Mouse (Mus musculus): ENCODE measurements around the gene Zbtb8b.
"Not testable (repeated sequence)": the region's sequence is repeated elsewhere in the genome, so short reads cannot be mapped to it uniquely, and the experiment has no call there.

Zbtb8b gene

GRCm38 (mm10) chr4:129415892-129416291 lies 24.8 kb downstream of the Zbtb8b start:
- no peak for DNase-seq

- DNase-seq = no peak
Measured at GRCm38 (mm10) chr4:129410991-129411390, 29.7 kb downstream of the Zbtb8b start.

- DNase-seq = not testable (repeated sequence)
Measured at GRCm38 (mm10) chr4:129410532-129410931, 30.1 kb downstream of the Zbtb8b start.

GRCm38 (mm10) chr4:129406447-129406846 lies 34.2 kb downstream of the Zbtb8b start:
- peak; percentile 18 for DNase-seq

- DNase-seq = no peak
Measured at GRCm38 (mm10) chr4:129399813-129400212, 40.8 kb downstream of the Zbtb8b start.

GRCm38 (mm10) chr4:129396960-129397359 lies 43.7 kb downstream of the Zbtb8b start:
- DNase-seq = no peak

- DNase-seq = no peak
Measured at GRCm38 (mm10) chr4:129394089-129394870, 46.4 kb downstream of the Zbtb8b start.

GRCm38 (mm10) chr4:129390936-129391557 lies 49.6 kb downstream of the Zbtb8b start:
- no peak for DNase-seq

GRCm38 (mm10) chr4:129390216-129390743 lies 50.4 kb downstream of the Zbtb8b start:
- DNase-seq = no peak

GRCm38 (mm10) chr4:129388404-129388803 lies 52.2 kb downstream of the Zbtb8b start:
- no peak for DNase-seq

GRCm38 (mm10) chr4:129386989-129387388 lies 53.7 kb downstream of the Zbtb8b start:
- DNase-seq = no peak

- DNase-seq = no peak
Measured at GRCm38 (mm10) chr4:129386269-129386946, 54.2 kb downstream of the Zbtb8b start.

- no peak for DNase-seq
Measured at GRCm38 (mm10) chr4:129385685-129386084, 55.0 kb downstream of the Zbtb8b start.

- no peak for DNase-seq
Measured at GRCm38 (mm10) chr4:129384440-129384839, 56.2 kb downstream of the Zbtb8b start.

GRCm38 (mm10) chr4:129383586-129383985 lies 57.1 kb downstream of the Zbtb8b start:
- no peak for DNase-seq

- no peak for DNase-seq
Measured at GRCm38 (mm10) chr4:129382488-129382887, 58.2 kb downstream of the Zbtb8b start.

- DNase-seq = no peak
Measured at GRCm38 (mm10) chr4:129382029-129382428, 58.6 kb downstream of the Zbtb8b start.

- no peak for DNase-seq
Measured at GRCm38 (mm10) chr4:129381148-129381547, 59.5 kb downstream of the Zbtb8b start.

GRCm38 (mm10) chr4:129379805-129380204 lies 60.8 kb downstream of the Zbtb8b start:
- DNase-seq = no peak

GRCm38 (mm10) chr4:129377601-129378390 lies 62.9 kb downstream of the Zbtb8b start, which contains the start of gene Zbtb8a:
Gene Zbtb8a, minus strand, starts transcription at chr4:129378116.
- DNase-seq = peak; percentile 49

- DNase-seq = peak; percentile 51
Measured at GRCm38 (mm10) chr4:129376961-129377545, 63.6 kb downstream of the Zbtb8b start.

GRCm38 (mm10) chr4:129375821-129376220 lies 64.8 kb downstream of the Zbtb8b start:
- no peak for DNase-seq

Measured in cerebellum, adult 11-12 months (tissue).